Mouse (Mus musculus): ENCODE results near the gene Fbxw5.
A peak's percentile ranks its signal among the peaks of the same experiment; 100 is the strongest.

The Fbxw5 gene

GRCm38 (mm10) chr2:25500576-25501405, at the start of gene Fbxw5:
TSS of gene Fbxw5 (plus strand) at chr2:25500750.
- peak; percentile 83 for DNase-seq

- DNase-seq: no peak
Observed at GRCm38 (mm10) chr2:25450853-25451647, 49.5 kb upstream of the Fbxw5 start.

DNA sequence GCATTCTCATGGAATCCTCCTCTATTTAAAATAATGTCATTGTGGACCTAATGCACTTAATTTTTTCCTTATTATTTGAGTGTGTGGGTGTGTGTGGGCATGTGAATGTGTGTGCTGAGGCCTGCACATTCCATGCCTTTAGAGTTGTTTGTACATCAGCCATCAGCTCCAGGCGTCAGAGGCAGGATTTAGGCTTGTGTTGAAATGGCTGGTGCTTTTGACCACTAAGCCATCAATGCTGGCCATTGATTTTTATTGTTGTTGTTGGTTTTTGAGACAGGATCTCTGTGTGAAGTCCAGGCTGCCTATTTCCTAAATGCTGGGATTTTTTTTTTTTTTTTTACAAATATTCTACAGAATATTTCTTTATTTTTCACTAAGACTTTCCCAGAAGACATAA, 47.6 kb upstream of the Fbxw5 start:
- no peak for DNase-seq

DNA sequence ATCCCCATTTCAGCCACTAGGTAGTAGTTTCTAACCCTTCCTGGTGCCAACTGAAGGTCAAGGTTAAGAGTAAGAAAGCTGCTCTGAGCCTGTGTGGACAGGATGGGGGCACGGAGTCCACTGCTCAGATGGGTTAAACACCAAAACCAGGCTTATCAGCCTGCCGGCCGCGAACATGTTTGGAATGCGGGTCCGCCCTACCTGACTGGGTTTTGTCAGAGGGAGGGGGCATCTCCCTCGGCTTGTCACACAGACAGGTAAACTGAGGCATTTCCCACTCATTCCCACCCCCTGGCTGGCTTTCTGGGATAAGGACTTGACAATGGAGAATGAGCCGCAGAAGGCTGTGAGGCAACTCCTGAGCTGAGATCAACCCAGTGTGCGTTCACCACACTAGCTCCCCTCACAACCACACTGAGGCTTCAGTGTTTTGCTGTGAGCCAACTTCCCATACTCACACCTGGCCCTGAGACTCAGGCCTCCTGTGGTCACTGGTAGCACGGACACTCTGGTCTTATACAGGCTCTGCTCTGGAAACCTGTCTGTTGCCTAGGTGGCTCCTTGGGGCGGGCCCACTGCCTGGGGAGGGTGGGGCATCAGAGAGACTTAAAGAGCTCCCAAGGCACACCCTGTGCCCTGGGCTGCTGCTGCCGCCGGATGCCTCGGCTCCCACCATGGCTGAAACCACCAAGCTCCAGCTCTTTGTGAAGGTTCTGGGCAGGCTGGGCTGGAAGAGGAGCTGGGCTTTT, 44.2 kb upstream of the Fbxw5 start, which contains the start of gene Clic3:
Gene Clic3 (plus strand): TSS at position 634 of the 749 bp plus-strand sequence.
- no peak for DNase-seq

- no peak for DNase-seq
Observed at GRCm38 (mm10) chr2:25457022-25457896, 43.3 kb upstream of the Fbxw5 start.

- no peak for DNase-seq
Observed at GRCm38 (mm10) chr2:25458911-25459310, 41.6 kb upstream of the Fbxw5 start.

- DNase-seq: peak; percentile 41
Observed at GRCm38 (mm10) chr2:25460135-25460534, 40.4 kb upstream of the Fbxw5 start.

- DNase-seq: peak; percentile 98
Observed at GRCm38 (mm10) chr2:25460551-25461309, 39.8 kb upstream of the Fbxw5 start, which contains the start of gene Paxx. TSS of gene Paxx (minus strand) at chr2:25461094.

DNA sequence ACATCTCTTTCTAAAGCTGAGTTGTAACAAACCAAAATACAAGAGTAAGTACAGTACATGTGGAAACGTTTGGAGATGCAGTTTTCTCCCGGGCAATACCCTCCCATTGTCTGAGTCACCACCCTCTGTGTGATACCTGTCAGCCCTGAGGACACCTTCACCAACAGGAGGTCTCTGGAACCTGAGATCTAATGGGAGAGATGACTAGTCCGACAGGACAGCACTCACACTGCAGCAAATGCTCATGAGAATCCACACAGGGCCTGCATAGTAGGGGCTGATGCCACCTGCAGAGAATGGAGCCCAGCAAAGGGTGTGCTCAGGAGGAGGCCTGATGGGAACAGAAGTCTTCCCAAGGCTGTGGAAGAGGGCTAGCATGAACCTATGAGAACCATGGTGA, 39.1 kb upstream of the Fbxw5 start:
- no peak for DNase-seq

GRCm38 (mm10) chr2:25463630-25464029, 36.9 kb upstream of the Fbxw5 start:
- no peak for DNase-seq

- DNase-seq: no peak
Observed at GRCm38 (mm10) chr2:25465256-25465655, 35.3 kb upstream of the Fbxw5 start.

GRCm38 (mm10) chr2:25465816-25466635, 34.5 kb upstream of the Fbxw5 start:
- DNase-seq: no peak

DNA sequence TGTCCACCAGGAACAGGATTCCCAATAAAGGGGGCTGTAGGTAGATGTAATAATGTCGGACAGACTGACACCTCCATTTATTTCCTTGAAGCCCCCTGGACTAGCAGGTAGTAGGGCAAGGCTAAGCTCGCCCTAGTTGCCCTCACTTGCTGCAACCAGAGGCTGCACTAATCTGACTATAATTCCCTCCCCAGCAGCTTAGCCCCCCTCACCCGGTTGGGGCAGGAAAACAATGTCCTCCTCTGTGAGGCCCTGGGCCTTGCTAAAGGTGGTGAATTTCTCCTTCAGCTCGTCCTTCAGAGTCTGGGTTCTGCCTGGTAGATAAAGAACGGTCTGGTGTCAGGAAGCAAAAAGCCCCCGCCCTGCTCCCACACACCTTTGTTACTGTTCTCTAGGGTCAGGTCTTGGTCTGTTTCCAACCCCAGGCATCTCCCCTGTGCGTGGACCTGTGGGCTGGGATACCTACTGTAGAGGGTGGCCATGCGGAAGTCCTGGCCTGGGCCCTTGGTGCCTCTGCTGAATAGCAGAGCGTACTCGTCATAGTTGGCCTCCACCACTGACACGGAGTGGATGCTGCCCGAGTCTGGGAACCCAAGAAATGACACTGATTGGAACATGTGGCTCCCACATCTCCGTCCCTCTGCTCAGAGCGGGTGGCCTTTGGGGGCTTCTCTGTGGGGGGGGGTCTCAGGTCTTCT, 32.8 kb upstream of the Fbxw5 start:
- no peak for DNase-seq

- DNase-seq: peak; percentile 71
Observed at GRCm38 (mm10) chr2:25468962-25469915, 31.3 kb upstream of the Fbxw5 start.

DNA sequence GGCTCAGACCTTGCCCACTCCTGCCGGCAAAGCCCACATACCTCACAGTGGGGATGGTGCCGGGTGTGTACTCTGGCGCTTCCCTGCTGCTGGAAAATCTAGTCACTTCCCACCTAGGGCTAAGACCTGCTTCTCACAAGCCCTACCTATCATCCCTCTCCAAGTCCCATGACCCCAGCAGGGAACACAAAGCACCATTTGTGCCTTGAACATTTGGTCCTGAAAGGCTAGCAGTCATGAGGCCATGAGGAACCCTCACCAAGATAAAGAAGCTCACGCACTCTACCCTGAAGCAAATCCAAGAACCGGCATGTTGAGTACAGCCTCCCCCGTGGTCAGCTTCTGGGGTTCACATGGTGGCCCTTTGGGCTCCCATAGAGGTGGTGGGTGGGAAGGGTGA, 30.6 kb upstream of the Fbxw5 start, which contains the start of gene Ptgds:
Gene Ptgds (minus strand): TSS at position 78 of the 400 bp plus-strand sequence.
- no peak for DNase-seq

GRCm38 (mm10) chr2:25472550-25472949, 28.0 kb upstream of the Fbxw5 start:
- no peak for DNase-seq

- no peak for DNase-seq
Observed at GRCm38 (mm10) chr2:25477541-25477940, 23.0 kb upstream of the Fbxw5 start.

- no peak for DNase-seq
Observed at GRCm38 (mm10) chr2:25477967-25478675, 22.4 kb upstream of the Fbxw5 start.
